Comparison of ENCODE assay signal across 8 mouse cellular contexts in the genomic region with DNA sequence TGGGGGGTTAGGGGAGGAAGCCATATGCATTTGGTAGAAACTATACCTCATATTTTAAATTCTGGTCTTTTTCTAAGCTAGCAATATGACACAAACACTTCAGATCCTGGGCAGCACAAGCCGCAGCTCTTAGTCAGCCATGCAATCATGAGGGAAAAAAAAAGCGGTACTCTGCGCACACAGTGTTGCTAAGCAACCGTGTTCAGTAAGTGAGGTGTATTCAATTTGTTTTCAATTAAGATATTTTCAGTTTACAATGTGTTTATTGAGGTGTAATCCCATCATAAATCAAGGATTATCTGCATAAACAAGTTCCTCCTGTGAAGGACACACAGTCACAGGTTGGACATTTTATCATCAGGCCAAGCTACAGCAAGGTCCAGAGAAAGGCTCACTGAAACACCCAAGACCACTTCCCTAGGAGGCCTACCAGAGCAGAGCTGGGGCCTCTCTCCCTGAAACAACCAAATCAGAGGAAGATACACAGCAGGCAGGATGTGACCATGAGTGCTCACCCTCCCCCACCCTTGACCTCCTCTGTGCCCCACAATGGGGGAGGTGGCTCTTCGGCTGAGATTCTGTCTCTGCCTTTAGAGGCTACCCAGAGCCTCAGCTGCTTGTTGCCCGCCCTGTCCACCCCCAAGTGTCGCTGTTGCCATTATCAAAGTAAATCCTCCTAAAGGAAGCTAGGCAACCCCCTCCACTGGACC. TPM values are rescaled to one million over a fixed set of nuclear protein-coding genes. Genes with fewer than 3 reads are reported as not detected.
DNase-seq lines count a peak whose midpoint lies in the region; ATAC-seq and TF ChIP-seq lines count a peak whose summit lies in the region.

No protein-coding gene starts in this region.

- H3K4me2 ChIP-seq in lung, postnatal 0 days (replicated peaks; ENCODE audit: low read depth, low read length): no peak overlapping the region
- H3K4me2 ChIP-seq in embryonic facial prominence, embryonic 11.5 days (ENCODE audit: low read depth, low read length): no peak overlapping the region
- no peak overlapping the region for H3K4me2 ChIP-seq in hindbrain, embryonic 16.5 days (ENCODE audit: low read length)
- peak overlapping the region; percentile 16; the same call in 1 of the 2 replicates for H3K4me2 ChIP-seq in midbrain, embryonic 12.5 days (replicated peaks)

- TF ChIP-seq CTCF in lung, postnatal 0 days (IDR thresholded peaks at IDR 0.05): peak; percentile 38
- no peak for TF ChIP-seq CTCF in lung, adult 2 months (IDR thresholded peaks at IDR 0.05; ENCODE audit: insufficient read depth, low read length)

- DNase-seq in lung, postnatal 0 days (ENCODE audit: low spot score): peak; percentile 11
- DNase-seq in lung, adult 2 months: no peak
- peak; percentile 73 for DNase-seq in embryonic facial prominence, embryonic 11.5 days (ENCODE audit: low spot score)
- DNase-seq in thymus, postnatal 10 days (ENCODE audit: low spot score in 2 of 2): no peak
- DNase-seq in cerebellum, adult 9-11 months: no peak

- TF ChIP-seq POLR2A in lung, adult 2 months (IDR thresholded peaks at IDR 0.05; ENCODE audit: borderline replicate concordance, extremely low read depth, low read depth, low read length): no peak

- ATAC-seq in lung, postnatal 0 days: peak; percentile 52
- ATAC-seq in embryonic facial prominence, embryonic 11.5 days (replicated peaks; ENCODE audit: insufficient number of reproducible peaks, low FRiP score, low TSS enrichment, low read depth): peak; percentile 91
- peak; percentile 90 for ATAC-seq in hindbrain, embryonic 16.5 days
- peak; percentile 89 for ATAC-seq in midbrain, embryonic 12.5 days (ENCODE audit: low FRiP score, low read depth)
- ATAC-seq in CD4-positive, CD25-positive, alpha-beta regulatory T cell, adult 4 months: no peak

- no peaks in the 10 kb centered on the region for H3K4me1 ChIP-seq in lung, postnatal 0 days (ENCODE audit: insufficient read depth, low read depth, low read length)
- H3K4me1 ChIP-seq in lung, adult 2 months (ENCODE audit: control insufficient read depth, insufficient read depth, low read length): no peaks in the 10 kb centered on the region
- H3K4me1 ChIP-seq in embryonic facial prominence, embryonic 11.5 days (ENCODE audit: control insufficient read depth, insufficient read depth, low read length): peaks cover 3% of the 10 kb centered on the region; the same call in 1 of the 2 replicates
- peaks cover 15% of the 10 kb centered on the region for H3K4me1 ChIP-seq in hindbrain, embryonic 16.5 days (ENCODE audit: control insufficient read depth, insufficient read depth, low read depth, low read length)
- peaks cover 26% of the 10 kb centered on the region for H3K4me1 ChIP-seq in midbrain, embryonic 12.5 days

- H3K27me3 ChIP-seq in lung, postnatal 0 days (replicated peaks; ENCODE audit: insufficient read depth, low read length): no peaks in the 10 kb centered on the region
- H3K27me3 ChIP-seq in embryonic facial prominence, embryonic 11.5 days (ENCODE audit: control insufficient read depth, insufficient read depth, low read length): no peaks in the 10 kb centered on the region
- no peaks in the 10 kb centered on the region for H3K27me3 ChIP-seq in hindbrain, embryonic 16.5 days (replicated peaks; ENCODE audit: control insufficient read depth, insufficient read depth, low read length)
- H3K27me3 ChIP-seq in midbrain, embryonic 12.5 days: 0 out of 2 replicates have a peak, but pooled peaks cover 3% of the 10 kb centered on the region

- WGBS in lung, postnatal 0 days: 19% methylated on average over 7 of the region's 7 CpGs
- WGBS in lung, adult 2 months: 34% methylated on average over 7 of the region's 7 CpGs
- 11% methylated on average over 7 of the region's 7 CpGs for WGBS in embryonic facial prominence, embryonic 11.5 days
- 8% methylated on average over 7 of the region's 7 CpGs for WGBS in hindbrain, embryonic 16.5 days
- WGBS in midbrain, embryonic 12.5 days: 3% methylated on average over 7 of the region's 7 CpGs

- no peak overlapping the region for H3K9ac ChIP-seq in lung, postnatal 0 days (replicated peaks; ENCODE audit: low read depth)
- no peak overlapping the region for H3K9ac ChIP-seq in embryonic facial prominence, embryonic 11.5 days (replicated peaks; ENCODE audit: low read length)
- H3K9ac ChIP-seq in hindbrain, embryonic 16.5 days (ENCODE audit: low read depth, low read length): no peak overlapping the region
- 0 out of 2 replicates have a peak overlapping the region, but pooled peaks have one; percentile 20 for H3K9ac ChIP-seq in midbrain, embryonic 12.5 days (replicated peaks)

- no peaks in the 10 kb centered on the region for H3K9me3 ChIP-seq in lung, postnatal 0 days (ENCODE audit: low read length)
- H3K9me3 ChIP-seq in embryonic facial prominence, embryonic 11.5 days (replicated peaks; ENCODE audit: control insufficient read depth, low read length): 0 out of 2 replicates have a peak, but pooled peaks cover 6% of the 10 kb centered on the region
- H3K9me3 ChIP-seq in hindbrain, embryonic 16.5 days (ENCODE audit: control insufficient read depth, low read length): peaks cover 7% of the 10 kb centered on the region
- H3K9me3 ChIP-seq in midbrain, embryonic 12.5 days: peaks cover 7% of the 10 kb centered on the region

- no peak overlapping the region for H3K4me3 ChIP-seq in lung, postnatal 0 days (ENCODE audit: low read depth, low read length)
- H3K4me3 ChIP-seq in lung, adult 2 months (replicated peaks; ENCODE audit: extremely low read depth, low read depth, low read length): no peak overlapping the region
- H3K4me3 ChIP-seq in embryonic facial prominence, embryonic 11.5 days (ENCODE audit: low read depth, low read length): no peak overlapping the region
- no peak overlapping the region for H3K4me3 ChIP-seq in hindbrain, embryonic 16.5 days (ENCODE audit: low read length)
- no peak overlapping the region for H3K4me3 ChIP-seq in midbrain, embryonic 12.5 days

- H3K27ac ChIP-seq in lung, postnatal 0 days (ENCODE audit: low read length): no peak overlapping the region
- no peak overlapping the region; the same call in 1 of the 2 replicates for H3K27ac ChIP-seq in embryonic facial prominence, embryonic 11.5 days (replicated peaks; ENCODE audit: low read depth, low read length)
- peak overlapping the region; percentile 82 for H3K27ac ChIP-seq in hindbrain, embryonic 16.5 days (ENCODE audit: low read depth, low read length)
- H3K27ac ChIP-seq in midbrain, embryonic 12.5 days (replicated peaks): peak overlapping the region; percentile 90

- no peak for TF ChIP-seq EP300 in lung, postnatal 0 days (IDR thresholded peaks at IDR 0.05)

- no peaks in the 10 kb centered on the region for H3K36me3 ChIP-seq in lung, postnatal 0 days (ENCODE audit: insufficient read depth, low read length)
- no peaks in the 10 kb centered on the region for H3K36me3 ChIP-seq in embryonic facial prominence, embryonic 11.5 days (replicated peaks; ENCODE audit: control insufficient read depth, insufficient read depth, low read depth, low read length)
- H3K36me3 ChIP-seq in hindbrain, embryonic 16.5 days (ENCODE audit: control insufficient read depth, insufficient read depth, low read length): no peaks in the 10 kb centered on the region
- H3K36me3 ChIP-seq in midbrain, embryonic 12.5 days: no peaks in the 10 kb centered on the region

RNA-seq across cellular contexts. Expression of gene Gpr1, which starts 10.2 kb away (rescaled TPM):
- 0.10 TPM in 1 of 2 replicates, not detected in the other for polyA plus RNA-seq in lung, postnatal 0 days (2015; fragmentation: Nextera tagmentation; extraction: Ambion mirVana)
- 0.06 TPM in 2 replicates for polyA plus RNA-seq in lung, adult 2 months (2012; rRNA removed)
- 0.11 and 0.17 TPM in 2 replicates for polyA plus RNA-seq in embryonic facial prominence, embryonic 11.5 days (2014; fragmentation: Nextera tagmentation; extraction: Ambion mirVana)
- polyA plus RNA-seq in hindbrain, embryonic 16.5 days (2015; fragmentation: Nextera tagmentation; extraction: Ambion mirVana): 0.86 and 1.0 TPM in 2 replicates
- 0.15 and 0.20 TPM in 2 replicates for polyA plus RNA-seq in midbrain, embryonic 12.5 days (2016; fragmentation: Nextera tagmentation; extraction: Ambion mirVana)
- not detected for polyA plus RNA-seq in CD4-positive, CD25-positive, alpha-beta regulatory T cell, adult 4 months (2017; shearing (Covaris generic))

RNA-seq across cellular contexts. Expression of gene Ndufs1, which starts 27.5 kb away (rescaled TPM):
- 63.0 and 64.3 TPM in 2 replicates for polyA plus RNA-seq in lung, postnatal 0 days (2015; fragmentation: Nextera tagmentation; extraction: Ambion mirVana)
- polyA plus RNA-seq in lung, adult 2 months (2012; rRNA removed): 17.8 and 29.6 TPM in 2 replicates
- 160 and 162 TPM in 2 replicates for polyA plus RNA-seq in embryonic facial prominence, embryonic 11.5 days (2014; fragmentation: Nextera tagmentation; extraction: Ambion mirVana)
- 157 and 162 TPM in 2 replicates for polyA plus RNA-seq in hindbrain, embryonic 16.5 days (2015; fragmentation: Nextera tagmentation; extraction: Ambion mirVana)
- polyA plus RNA-seq in midbrain, embryonic 12.5 days (2016; fragmentation: Nextera tagmentation; extraction: Ambion mirVana): 128 and 133 TPM in 2 replicates
- 100 to 1,000 TPM; 110 to 114 TPM for polyA plus RNA-seq in CD4-positive, CD25-positive, alpha-beta regulatory T cell, adult 4 months (2017; shearing (Covaris generic))

RNA-seq across cellular contexts. Expression of gene Eef1b2, which starts 27.5 kb away (rescaled TPM):
- 274 and 315 TPM in 2 replicates for polyA plus RNA-seq in lung, postnatal 0 days (2015; fragmentation: Nextera tagmentation; extraction: Ambion mirVana)
- 192 and 217 TPM in 2 replicates for polyA plus RNA-seq in lung, adult 2 months (2012; rRNA removed)
- polyA plus RNA-seq in embryonic facial prominence, embryonic 11.5 days (2014; fragmentation: Nextera tagmentation; extraction: Ambion mirVana): 611 and 644 TPM in 2 replicates
- polyA plus RNA-seq in hindbrain, embryonic 16.5 days (2015; fragmentation: Nextera tagmentation; extraction: Ambion mirVana): 433 and 454 TPM in 2 replicates
- polyA plus RNA-seq in midbrain, embryonic 12.5 days (2016; fragmentation: Nextera tagmentation; extraction: Ambion mirVana): 359 and 380 TPM in 2 replicates
- 1,000 to 10,000 TPM in 1 of 2 experiments, 100 to 1,000 TPM in 1; 903 to 1,182 TPM for polyA plus RNA-seq in CD4-positive, CD25-positive, alpha-beta regulatory T cell, adult 4 months (2017; shearing (Covaris generic))

Comparison
In these comparisons a context has a peak if more than half of its experiments do, and no peak if none do; other contexts are left out.
1. DNase-seq: peak in lung, postnatal 0 days (single experiment) and embryonic facial prominence, embryonic 11.5 days (single experiment); none in lung, adult 2 months (single experiment), thymus, postnatal 10 days (0 of 2) and cerebellum, adult 9-11 months (single experiment).
2. H3K27ac ChIP-seq: peak in hindbrain, embryonic 16.5 days (single experiment) and midbrain, embryonic 12.5 days (single experiment); none in lung, postnatal 0 days (single experiment) and embryonic facial prominence, embryonic 11.5 days (single experiment).